Mouse (Mus musculus) myocyte (in vitro differentiated cells): ENCODE data around the gene Sptbn1. TPM values are rescaled to one million over a fixed set of nuclear protein-coding genes. Genes with fewer than 3 reads are reported as not detected.
A peak's percentile ranks its signal among the peaks of the same experiment; 100 is the strongest.

Experiments
- H3K27me3 ChIP-seq: one replicate; pipeline ENCODE4 v1.6.1; 2011; ENCODE audit not compliant: control insufficient read depth, insufficient read depth, insufficient read length
- H3K36me3 ChIP-seq: one replicate; pipeline ENCODE4 v1.6.1; 2011; ENCODE audit not compliant: control insufficient read depth, insufficient read depth
- H3K4me2 ChIP-seq: one replicate; pipeline ENCODE4 v1.6.1; 2011; ENCODE audit warnings: low read depth, control low read depth
- H3K4me3 ChIP-seq: one replicate; pipeline ENCODE4 v1.5.1; 2011; ENCODE audit warnings: mild to moderate bottlenecking, control low read depth, moderate library complexity
- H3K79me2 ChIP-seq: one replicate; pipeline ENCODE4 v1.6.1; 2011; ENCODE audit not compliant: control insufficient read depth, insufficient read depth
- H3ac ChIP-seq: one replicate; pipeline ENCODE4 v1.6.1; 2011; ENCODE audit not compliant: control insufficient read depth, insufficient read length
- CEBPB ChIP-seq: IDR thresholded peaks from 2 replicates; pipeline ENCODE4 v1.6.1; 2011; ENCODE audit warnings: mild to moderate bottlenecking, moderate library complexity; ENCODE audit not compliant: poor library complexity, insufficient read depth, severe bottlenecking
- E2F4 ChIP-seq: IDR thresholded peaks from one replicate; pipeline ENCODE4 v1.6.1; 2011; ENCODE audit warnings: mild to moderate bottlenecking, control low read depth, moderate library complexity; ENCODE audit not compliant: insufficient read depth
- MAX ChIP-seq: IDR thresholded peaks from one replicate; pipeline ENCODE4 v1.6.1; 2011; ENCODE audit warnings: low read depth, mild to moderate bottlenecking, control low read depth
- MYOD1 ChIP-seq, 3 experiments: IDR thresholded peaks; one replicate each; pipeline ENCODE4 v1.6.1; 2011; ENCODE audit warnings: control low read depth in 2 of 3, low read depth in 2 of 3, mild to moderate bottlenecking in 2 of 3, moderate library complexity in 1 of 3; ENCODE audit not compliant: insufficient read length in 2 of 3, control insufficient read depth in 1 of 3
- MYOG ChIP-seq, 3 experiments: IDR thresholded peaks; one replicate each; pipeline ENCODE4 v1.6.1; 2011; ENCODE audit warnings: control low read depth in 2 of 3, low read depth in 2 of 3, mild to moderate bottlenecking in 2 of 3; ENCODE audit not compliant: insufficient read length in 2 of 3, control insufficient read depth in 1 of 3, insufficient read depth in 1 of 3
- POLR2A ChIP-seq: IDR thresholded peaks from one replicate; pipeline ENCODE4 v1.6.1; 2011; ENCODE audit warnings: low read depth, mild to moderate bottlenecking, control low read depth, moderate library complexity; ENCODE audit not compliant: insufficient read length
- POLR2AphosphoS2 ChIP-seq: IDR thresholded peaks from one replicate; pipeline ENCODE4 v1.6.1; 2011; ENCODE audit warnings: low read depth, control low read depth; ENCODE audit not compliant: insufficient read length
- REST ChIP-seq: IDR thresholded peaks from one replicate; pipeline ENCODE4 v1.6.1; 2011; ENCODE audit warnings: mild to moderate bottlenecking, control low read depth, moderate library complexity; ENCODE audit not compliant: insufficient read depth, insufficient read length
- SRF ChIP-seq: IDR thresholded peaks from one replicate; pipeline ENCODE4 v1.6.1; 2011; ENCODE audit warnings: low read depth; ENCODE audit not compliant: control insufficient read depth, insufficient read length
- TCF12 ChIP-seq: IDR thresholded peaks from one replicate; pipeline ENCODE4 v1.6.1; 2011; ENCODE audit warnings: mild to moderate bottlenecking, control low read depth; ENCODE audit not compliant: poor library complexity, insufficient read depth, severe bottlenecking
- TCF3 ChIP-seq: IDR thresholded peaks from one replicate; pipeline ENCODE4 v1.6.1; 2011; ENCODE audit warnings: low read depth, control low read depth; ENCODE audit not compliant: insufficient read length
- USF1 ChIP-seq: IDR thresholded peaks from one replicate; pipeline ENCODE4 v1.6.1; 2011; ENCODE audit warnings: low read depth, mild to moderate bottlenecking, control low read depth, moderate library complexity
- polyA plus RNA-seq: library from polyadenylated mRNA; unstranded; fragments of >200 nt; fragmentation: generic; extraction: Trizol; gene quantifications from one replicate; pipeline ENCODE4 v1.2.1, GENCODE M21; 2012; ENCODE audit warnings: missing spikeins

Sptbn1 gene
- polyA plus RNA-seq, 1 experiment, result 85.4 TPM

DNA sequence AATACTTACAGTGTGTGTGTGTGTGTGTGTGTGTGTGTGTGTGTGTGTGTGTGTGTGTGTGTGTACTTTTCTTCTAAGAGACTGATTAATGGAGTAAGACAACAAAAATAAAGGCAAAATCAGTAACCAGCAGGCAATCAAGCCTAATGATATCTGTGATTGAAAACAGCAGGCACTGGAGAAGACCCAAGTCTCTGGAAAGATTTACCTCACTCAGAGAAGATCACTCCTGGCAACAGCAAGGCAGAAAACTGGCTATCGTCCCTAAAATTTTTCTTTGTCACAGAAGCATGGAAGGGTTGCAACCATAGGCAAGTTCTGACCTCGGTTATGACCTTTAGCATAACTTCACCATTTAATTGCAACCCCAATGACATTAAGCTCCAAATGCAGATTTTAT is 112.1 kb downstream of the Sptbn1 start:
- Histone ChIP-seq H3K36me3 (peaks cover 41% of the 10 kb centered on the region), H3ac (no peak overlapping the region), H3K4me3 (no peak overlapping the region), H3K79me2 (peaks cover 52% of the 10 kb centered on the region), H3K4me2 (no peak overlapping the region), H3K27me3 (no peaks in the 10 kb centered on the region)
- TF ChIP-seq E2F4, result no peak
- TF ChIP-seq TCF3, result no peak
- TF ChIP-seq USF1, result no peak
- TF ChIP-seq TCF12, result no peak
- no peak for TF ChIP-seq MYOD1 (IDR thresholded peaks at IDR 0.05; ENCODE audit: control insufficient read depth in 1 of 3, insufficient read length in 2 of 3, low read depth in 2 of 3)
- no peak for TF ChIP-seq POLR2A

DNA sequence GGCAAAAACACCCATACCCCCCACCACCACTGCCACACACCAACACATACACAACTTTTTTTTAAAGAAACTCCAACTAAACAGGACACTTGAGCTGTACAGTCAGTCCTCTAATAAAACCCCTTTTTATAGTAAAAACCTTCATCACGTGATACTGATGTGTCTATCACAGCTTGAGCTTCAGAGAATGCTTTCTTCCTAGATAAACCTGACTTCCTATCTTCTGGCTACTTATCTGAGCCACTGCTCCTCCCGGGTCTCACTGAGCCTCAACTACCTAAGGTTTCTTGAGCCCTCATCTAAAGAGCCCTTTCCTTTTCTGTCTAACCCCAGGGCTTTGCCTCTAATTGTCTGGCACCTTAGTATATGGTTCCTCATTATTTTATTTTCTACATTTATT is 113.0 kb downstream of the Sptbn1 start:
- no peak for TF ChIP-seq CEBPB
- no peak for TF ChIP-seq MAX
- no peak for TF ChIP-seq POLR2AphosphoS2
- no peak for TF ChIP-seq TCF12
- no peak for TF ChIP-seq REST
- no peak for TF ChIP-seq POLR2A
- TF ChIP-seq MYOG (IDR thresholded peaks at IDR 0.05; ENCODE audit: control insufficient read depth in 1 of 3, insufficient read depth in 1 of 3, insufficient read length in 2 of 3, low read depth in 2 of 3), result no peak
- TF ChIP-seq E2F4, result no peak
- TF ChIP-seq USF1, result no peak
- TF ChIP-seq SRF, result no peak
- no peak for TF ChIP-seq MYOD1 (IDR thresholded peaks at IDR 0.05; ENCODE audit: control insufficient read depth in 1 of 3, insufficient read length in 2 of 3, low read depth in 2 of 3)
- no peak for TF ChIP-seq TCF3
- Histone ChIP-seq H3ac (no peak overlapping the region), H3K4me3 (no peak overlapping the region), H3K4me2 (no peak overlapping the region), H3K79me2 (peaks cover 52% of the 10 kb centered on the region), H3K27me3 (no peaks in the 10 kb centered on the region), H3K36me3 (peaks cover 46% of the 10 kb centered on the region)

DNA sequence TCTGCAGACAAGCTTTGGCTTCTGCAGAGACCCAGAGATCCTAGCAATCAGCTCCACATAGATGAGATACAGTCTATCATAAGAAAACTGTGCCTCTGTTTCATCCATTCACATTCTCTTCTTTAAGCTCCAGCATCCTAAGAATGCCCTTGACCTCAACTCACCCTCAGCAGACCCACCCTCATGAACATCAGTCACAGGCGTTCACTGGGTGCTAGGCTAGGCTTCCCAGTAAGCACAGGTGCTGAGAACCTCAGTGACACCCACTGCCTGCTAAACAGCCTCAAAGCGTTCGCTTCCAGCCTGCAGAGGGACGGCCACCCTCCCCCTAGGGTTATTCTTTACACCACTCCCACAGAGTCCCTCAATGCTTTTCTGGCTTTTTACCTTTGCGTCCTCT is 119.1 kb downstream of the Sptbn1 start:
- Histone ChIP-seq H3K27me3 (no peaks in the 10 kb centered on the region), H3K36me3 (peaks cover 61% of the 10 kb centered on the region), H3K79me2 (no peaks in the 10 kb centered on the region), H3K4me3 (no peak overlapping the region), H3ac (no peak overlapping the region), H3K4me2 (no peak overlapping the region)
- TF ChIP-seq CEBPB (no peak), TCF12 (no peak), POLR2AphosphoS2 (no peak)

DNA sequence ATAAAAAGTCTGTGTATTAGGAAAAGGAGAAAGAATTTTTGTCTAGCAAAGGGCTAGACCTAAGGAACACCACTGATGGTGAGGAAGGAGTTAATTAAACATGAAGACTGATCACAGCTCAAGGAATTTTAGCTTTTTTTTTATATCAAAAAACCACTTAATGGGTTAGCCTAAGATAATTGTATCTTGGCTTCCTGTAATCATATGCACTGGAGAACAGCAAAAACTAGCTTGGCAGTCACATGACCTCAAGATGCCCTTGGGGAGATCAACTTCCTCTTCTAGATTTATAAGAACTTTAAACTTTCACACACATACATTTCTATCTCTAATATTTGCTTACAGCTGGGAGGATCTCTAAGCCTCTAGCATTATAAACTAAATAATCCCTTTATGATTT is 119.6 kb downstream of the Sptbn1 start:
- TF ChIP-seq REST (no peak), USF1 (peak; percentile 7)

DNA sequence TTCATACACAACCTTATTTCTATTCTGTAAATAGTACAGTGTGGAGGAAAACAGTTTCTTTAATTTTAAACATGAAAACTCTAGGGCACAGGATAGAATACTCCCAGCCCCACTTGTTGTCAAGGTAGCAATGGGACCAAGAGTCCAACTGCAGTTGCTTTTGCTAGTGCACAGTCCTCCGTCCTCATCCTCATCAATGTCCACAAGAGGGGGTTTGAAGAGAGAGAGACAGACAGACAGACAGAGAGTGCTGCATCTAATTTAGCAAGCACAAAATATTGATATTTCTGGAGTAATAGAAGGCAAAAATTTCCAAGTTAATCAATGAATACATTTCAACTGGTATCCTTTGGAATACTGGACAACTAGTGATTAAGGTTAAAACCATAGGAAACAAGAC is 120.1 kb downstream of the Sptbn1 start:
- Histone ChIP-seq H3K36me3 (peaks cover 66% of the 10 kb centered on the region), H3K79me2 (no peaks in the 10 kb centered on the region), H3ac (no peak overlapping the region), H3K27me3 (no peaks in the 10 kb centered on the region), H3K4me3 (no peak overlapping the region), H3K4me2 (no peak overlapping the region)
- TF ChIP-seq E2F4 (no peak), USF1 (no peak), TCF12 (no peak), CEBPB (no peak)

More for the DNA sequence above, 119.6 kb downstream of the Sptbn1 start:
- Histone ChIP-seq H3K4me2 (no peak overlapping the region), H3K27me3 (no peaks in the 10 kb centered on the region), H3ac (no peak overlapping the region), H3K79me2 (no peaks in the 10 kb centered on the region), H3K36me3 (peaks cover 61% of the 10 kb centered on the region), H3K4me3 (no peak overlapping the region)

DNA sequence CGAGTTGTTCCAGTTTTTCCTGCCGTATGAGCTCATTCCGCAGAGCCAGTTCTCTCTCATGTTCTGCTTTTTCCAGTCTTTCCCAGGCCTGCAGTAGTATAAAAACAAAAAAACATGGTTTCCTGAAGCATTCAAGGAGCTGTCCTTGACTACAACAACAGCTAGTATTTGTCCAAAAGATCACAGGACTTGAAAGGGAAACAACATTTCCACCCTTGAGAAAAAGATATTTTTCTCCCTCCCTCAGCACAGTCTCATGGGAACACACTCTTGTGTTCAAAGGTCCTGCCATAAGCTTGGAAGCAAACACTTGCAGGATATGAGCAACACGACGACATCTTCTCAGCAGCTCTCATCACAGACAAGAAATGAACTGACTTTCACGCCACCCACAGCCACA is 124.9 kb downstream of the Sptbn1 start:
- H3K79me2 ChIP-seq, result no peaks in the 10 kb centered on the region
- peaks cover 73% of the 10 kb centered on the region for H3K36me3 ChIP-seq
- TF ChIP-seq USF1 (no peak), POLR2AphosphoS2 (no peak), MAX (no peak), SRF (no peak), MYOG (IDR thresholded peaks at IDR 0.05; ENCODE audit: control insufficient read depth in 1 of 3, insufficient read depth in 1 of 3, insufficient read length in 2 of 3, low read depth in 2 of 3) (no peak), CEBPB (no peak), TCF3 (no peak), REST (no peak), TCF12 (no peak), POLR2A (no peak), E2F4 (no peak), MYOD1 (IDR thresholded peaks at IDR 0.05; ENCODE audit: control insufficient read depth in 1 of 3, insufficient read length in 2 of 3, low read depth in 2 of 3) (no peak)
- no peaks in the 10 kb centered on the region for H3K27me3 ChIP-seq
- no peak overlapping the region for H3K4me2 ChIP-seq
- no peak overlapping the region for H3ac ChIP-seq
- H3K4me3 ChIP-seq, result no peak overlapping the region
